Mouse (Mus musculus): ENCODE data around the gene Nr4a1. TPM values are rescaled to one million over a fixed set of nuclear protein-coding genes. Genes with fewer than 3 reads are reported as not detected.

Gene Nr4a1
- polyA plus RNA-seq, 1 experiment from 2014 or later = 14.7 TPM

- ATAC-seq (ENCODE audit: insufficient number of reproducible peaks, low FRiP score, low TSS enrichment, low read depth) = no peak
- Histone ChIP-seq H3K4me2 (no peak overlapping the region), H3K27me3 (no peaks in the 10 kb centered on the region), H3K9ac (no peak overlapping the region), H3K9me3 (no peaks in the 10 kb centered on the region), H3K36me3 (peaks cover 27% of the 10 kb centered on the region), H3K4me3 (no peak overlapping the region), H3K27ac (no peak overlapping the region), H3K4me1 (peaks cover 25% of the 10 kb centered on the region)
- WGBS = 46% methylated on average over 16 of the region's 16 CpGs
These were observed 40.2 kb downstream of the Nr4a1 start for GRCm38 (mm10) chr15:101294028-101294894.

- Histone ChIP-seq H3K4me3 (no peak overlapping the region), H3K4me2 (no peak overlapping the region), H3K36me3 (peaks cover 18% of the 10 kb centered on the region), H3K27ac (no peak overlapping the region), H3K27me3 (no peaks in the 10 kb centered on the region), H3K9ac (no peak overlapping the region), H3K9me3 (no peaks in the 10 kb centered on the region), H3K4me1 (peaks cover 25% of the 10 kb centered on the region)
- ATAC-seq (ENCODE audit: insufficient number of reproducible peaks, low FRiP score, low TSS enrichment, low read depth) = no peak
- 66% methylated on average over 7 of the region's 7 CpGs for WGBS
These were observed 41.0 kb downstream of the Nr4a1 start for GRCm38 (mm10) chr15:101295106-101295505.

- Histone ChIP-seq H3K36me3 (peaks cover 13% of the 10 kb centered on the region), H3K9ac (no peak overlapping the region), H3K27ac (0 out of 2 replicates have a peak overlapping the region, but pooled peaks have one; percentile 17), H3K4me3 (no peak overlapping the region), H3K9me3 (no peaks in the 10 kb centered on the region), H3K27me3 (no peaks in the 10 kb centered on the region), H3K4me2 (no peak overlapping the region), H3K4me1 (peaks cover 25% of the 10 kb centered on the region)
- 93% methylated on average over 10 of the region's 10 CpGs for WGBS
- no peak for ATAC-seq (ENCODE audit: insufficient number of reproducible peaks, low FRiP score, low TSS enrichment, low read depth)
These were observed 41.5 kb downstream of the Nr4a1 start for GRCm38 (mm10) chr15:101295616-101296015.

GRCm38 (mm10) chr15:101296091-101296490 is 42.0 kb downstream of the Nr4a1 start:
- H3K4me3 ChIP-seq = no peak overlapping the region
- no peaks in the 10 kb centered on the region for H3K9me3 ChIP-seq
- no peak overlapping the region for H3K9ac ChIP-seq
- WGBS = 63% methylated on average over 11 of the region's 11 CpGs
- H3K4me1 ChIP-seq = peaks cover 25% of the 10 kb centered on the region
- H3K27ac ChIP-seq = 0 out of 2 replicates have a peak overlapping the region, but pooled peaks have one; percentile 17
- peaks cover 8% of the 10 kb centered on the region for H3K36me3 ChIP-seq
- ATAC-seq (ENCODE audit: insufficient number of reproducible peaks, low FRiP score, low TSS enrichment, low read depth) = no peak
- H3K4me2 ChIP-seq = no peak overlapping the region
- H3K27me3 ChIP-seq = no peaks in the 10 kb centered on the region

- Histone ChIP-seq H3K4me2 (no peak overlapping the region), H3K27me3 (no peaks in the 10 kb centered on the region), H3K27ac (no peak overlapping the region), H3K4me3 (no peak overlapping the region), H3K36me3 (no peaks in the 10 kb centered on the region), H3K4me1 (peaks cover 22% of the 10 kb centered on the region), H3K9me3 (no peaks in the 10 kb centered on the region), H3K9ac (no peak overlapping the region)
- WGBS = 36% methylated on average over 7 of the region's 7 CpGs
- ATAC-seq (ENCODE audit: insufficient number of reproducible peaks, low FRiP score, low TSS enrichment, low read depth) = no peak
These were observed 43.9 kb downstream of the Nr4a1 start for GRCm38 (mm10) chr15:101297988-101298387.

- Histone ChIP-seq H3K4me1 (peaks cover 18% of the 10 kb centered on the region), H3K27ac (no peak overlapping the region), H3K36me3 (no peaks in the 10 kb centered on the region), H3K9ac (no peak overlapping the region), H3K4me2 (no peak overlapping the region), H3K9me3 (no peaks in the 10 kb centered on the region), H3K27me3 (no peaks in the 10 kb centered on the region), H3K4me3 (no peak overlapping the region)
- WGBS = 20% methylated on average over 7 of the region's 7 CpGs
- ATAC-seq (ENCODE audit: insufficient number of reproducible peaks, low FRiP score, low TSS enrichment, low read depth) = no peak
These were observed 44.5 kb downstream of the Nr4a1 start for GRCm38 (mm10) chr15:101298550-101298949.

- Histone ChIP-seq H3K4me2 (no peak overlapping the region), H3K4me1 (peaks cover 9% of the 10 kb centered on the region; the same call in 1 of the 2 replicates), H3K27me3 (no peaks in the 10 kb centered on the region), H3K4me3 (no peak overlapping the region), H3K9me3 (no peaks in the 10 kb centered on the region), H3K9ac (no peak overlapping the region), H3K27ac (no peak overlapping the region), H3K36me3 (no peaks in the 10 kb centered on the region)
- no peak for ATAC-seq (ENCODE audit: insufficient number of reproducible peaks, low FRiP score, low TSS enrichment, low read depth)
- WGBS = 80% methylated on average over 14 of the region's 14 CpGs
These were observed 45.5 kb downstream of the Nr4a1 start for GRCm38 (mm10) chr15:101299480-101299960.

- H3K9ac ChIP-seq = no peak overlapping the region
These were observed 46.1 kb downstream of the Nr4a1 start for GRCm38 (mm10) chr15:101300128-101300527.

GRCm38 (mm10) chr15:101302201-101302600 is 48.1 kb downstream of the Nr4a1 start:
- Histone ChIP-seq H3K27me3 (no peaks in the 10 kb centered on the region), H3K9me3 (no peaks in the 10 kb centered on the region), H3K4me1 (no peaks in the 10 kb centered on the region), H3K9ac (no peak overlapping the region), H3K27ac (no peak overlapping the region), H3K36me3 (no peaks in the 10 kb centered on the region), H3K4me2 (no peak overlapping the region), H3K4me3 (no peak overlapping the region)
- ATAC-seq (ENCODE audit: insufficient number of reproducible peaks, low FRiP score, low TSS enrichment, low read depth) = no peak
- WGBS = 70% methylated on average over 3 of the region's 3 CpGs

More at GRCm38 (mm10) chr15:101300128-101300527, 46.1 kb downstream of the Nr4a1 start:
- H3K4me3 ChIP-seq = no peak overlapping the region
- no peaks in the 10 kb centered on the region for H3K36me3 ChIP-seq
- no peak overlapping the region for H3K27ac ChIP-seq
- peaks cover 4% of the 10 kb centered on the region; the same call in 1 of the 2 replicates for H3K4me1 ChIP-seq
- no peak overlapping the region for H3K4me2 ChIP-seq
- H3K9me3 ChIP-seq = no peaks in the 10 kb centered on the region
- H3K27me3 ChIP-seq = no peaks in the 10 kb centered on the region
- 76% methylated on average over 6 of the region's 6 CpGs for WGBS
- no peak for ATAC-seq (ENCODE audit: insufficient number of reproducible peaks, low FRiP score, low TSS enrichment, low read depth)

GRCm38 (mm10) chr15:101303830-101304229 is 49.8 kb downstream of the Nr4a1 start:
- Histone ChIP-seq H3K4me2 (no peak overlapping the region), H3K4me1 (0 out of 2 replicates have a peak, but pooled peaks cover 2% of the 10 kb centered on the region), H3K27me3 (no peaks in the 10 kb centered on the region), H3K9ac (no peak overlapping the region), H3K9me3 (no peaks in the 10 kb centered on the region), H3K36me3 (no peaks in the 10 kb centered on the region), H3K27ac (no peak overlapping the region), H3K4me3 (no peak overlapping the region)
- ATAC-seq (ENCODE audit: insufficient number of reproducible peaks, low FRiP score, low TSS enrichment, low read depth) = no peak
- 86% methylated on average over 4 of the region's 4 CpGs for WGBS

GRCm38 (mm10) chr15:101306459-101306858 is 52.4 kb downstream of the Nr4a1 start:
- Histone ChIP-seq H3K27ac (no peak overlapping the region), H3K4me1 (0 out of 2 replicates have a peak, but pooled peaks cover 7% of the 10 kb centered on the region), H3K4me2 (no peak overlapping the region), H3K9me3 (no peaks in the 10 kb centered on the region), H3K27me3 (no peaks in the 10 kb centered on the region), H3K9ac (no peak overlapping the region), H3K4me3 (no peak overlapping the region), H3K36me3 (no peaks in the 10 kb centered on the region)
- WGBS = 89% methylated on average over 4 of the region's 4 CpGs
- ATAC-seq (ENCODE audit: insufficient number of reproducible peaks, low FRiP score, low TSS enrichment, low read depth) = no peak

All from limb, embryonic 15.5 days (tissue).